Mouse (Mus musculus) heart, adult 2 months (tissue): ENCODE measurements around the gene Nrn1.

ENCODE experiments used
- CTCF ChIP-seq: fragments of 200-600 bp; IDR thresholded peaks from 2 replicates; pipeline ENCODE4 v1.8.1; 2022; ENCODE audit warnings: antibody characterized with exemption, mild to moderate bottlenecking, moderate library complexity
- POLR2A ChIP-seq: fragments of 200-500 bp; IDR thresholded peaks from 2 replicates; pipeline ENCODE4 v1.6.1; 2011; ENCODE audit warnings: mild to moderate bottlenecking, low read depth, low read length, control low read depth; ENCODE audit not compliant: insufficient read depth

GRCm38 (mm10) chr13:36733566-36733965 is 1.4 kb downstream of the Nrn1 start:
- TF ChIP-seq CTCF (no peak), POLR2A (no peak)
